Mouse (Mus musculus) midbrain, postnatal 0 days (tissue): ENCODE results near the gene Capn9. TPM values are rescaled to one million over a fixed set of nuclear protein-coding genes. Genes with fewer than 3 reads are reported as not detected.

Experiments used
- ATAC-seq: fragments of 200-750 bp; cut with Nextera tagmentation; 2 replicates; pipeline ENCODE4 v1.8.0; 2017; ENCODE audit warnings: moderate number of reproducible peaks, mild to moderate bottlenecking, moderate TSS enrichment, moderate library complexity; ENCODE audit not compliant: low FRiP score
- DNase-seq: peaks from one replicate; pipeline ENCODE4 v3.0.0-alpha.2; 2015; ENCODE audit warnings: low spot score
- H3K27ac ChIP-seq: fragments of 300-500 bp; sonication (generic); 2 replicates; pipeline ENCODE4 v1.5.1; 2014; ENCODE audit warnings: low read depth, mild to moderate bottlenecking, low read length, mixed read lengths
- H3K27me3 ChIP-seq: fragments of 300-500 bp; sonication (generic); 2 replicates; pipeline ENCODE4 v1.6.1; 2014; ENCODE audit warnings: low read length, control low read depth, mixed read lengths; ENCODE audit not compliant: insufficient read depth
- H3K36me3 ChIP-seq: fragments of 300-500 bp; sonication (generic); 2 replicates; pipeline ENCODE4 v1.6.1; 2014; ENCODE audit warnings: low read length, control low read depth, mixed read lengths; ENCODE audit not compliant: insufficient read depth
- H3K4me1 ChIP-seq: fragments of 300-500 bp; sonication (generic); 2 replicates; pipeline ENCODE4 v1.6.1; 2014; ENCODE audit warnings: mild to moderate bottlenecking, control low read depth, antibody characterized with exemption, low read length, mixed read lengths; ENCODE audit not compliant: insufficient read depth
- H3K4me2 ChIP-seq: fragments of 300-500 bp; sonication (generic); 2 replicates; pipeline ENCODE4 v1.6.1; 2014; ENCODE audit warnings: low read depth, mild to moderate bottlenecking, low read length, mixed read lengths; ENCODE audit not compliant: poor library complexity, severe bottlenecking
- H3K4me3 ChIP-seq: fragments of 300-500 bp; sonication (generic); 2 replicates; pipeline ENCODE4 v1.5.1; 2014; ENCODE audit warnings: low read depth, mild to moderate bottlenecking, low read length, moderate library complexity
- H3K9ac ChIP-seq: fragments of 300-500 bp; sonication (generic); replicated peaks from 2 replicates; pipeline ENCODE4 v1.6.1; 2014; ENCODE audit warnings: mild to moderate bottlenecking, low read length, moderate library complexity, mixed read lengths; ENCODE audit not compliant: poor library complexity, severe bottlenecking
- H3K9me3 ChIP-seq: fragments of 300-500 bp; sonication (generic); 2 replicates; pipeline ENCODE4 v1.6.1; 2016; ENCODE audit warnings: low read length, control low read depth
- CTCF ChIP-seq: IDR thresholded peaks from 2 replicates; pipeline ENCODE4 v1.5.1; 2016; ENCODE audit warnings: antibody characterized with exemption, mild to moderate bottlenecking
- WGBS: fragments of 180-500 bp; shearing (Covaris S2); extraction: QIAGEN DNeasy Blood & Tissue Kit; methylation state at CpG from one replicate; pipeline ENCODE4 v1.1.7; 2014; 5-methylcytosine and 5-hydroxymethylcytosine counted together
- polyA plus RNA-seq: library from polyadenylated mRNA; unstranded; fragments of >200 nt; fragmentation: Nextera tagmentation; extraction: Ambion mirVana; gene quantifications from 2 replicates; pipeline ENCODE4 v1.2.1, GENCODE M21; 2015
- total RNA-seq: library from RNA; depleted of rRNA; stranded (reverse); fragments of >200 nt; gene quantifications from 2 replicates; pipeline ENCODE4 v1.2.3, GENCODE M21; 2014; rRNA removed

The Capn9 gene
- total and polyA plus RNA-seq, 2 experiments from 2014 or later = 0.27 to 0.52 TPM

DNA sequence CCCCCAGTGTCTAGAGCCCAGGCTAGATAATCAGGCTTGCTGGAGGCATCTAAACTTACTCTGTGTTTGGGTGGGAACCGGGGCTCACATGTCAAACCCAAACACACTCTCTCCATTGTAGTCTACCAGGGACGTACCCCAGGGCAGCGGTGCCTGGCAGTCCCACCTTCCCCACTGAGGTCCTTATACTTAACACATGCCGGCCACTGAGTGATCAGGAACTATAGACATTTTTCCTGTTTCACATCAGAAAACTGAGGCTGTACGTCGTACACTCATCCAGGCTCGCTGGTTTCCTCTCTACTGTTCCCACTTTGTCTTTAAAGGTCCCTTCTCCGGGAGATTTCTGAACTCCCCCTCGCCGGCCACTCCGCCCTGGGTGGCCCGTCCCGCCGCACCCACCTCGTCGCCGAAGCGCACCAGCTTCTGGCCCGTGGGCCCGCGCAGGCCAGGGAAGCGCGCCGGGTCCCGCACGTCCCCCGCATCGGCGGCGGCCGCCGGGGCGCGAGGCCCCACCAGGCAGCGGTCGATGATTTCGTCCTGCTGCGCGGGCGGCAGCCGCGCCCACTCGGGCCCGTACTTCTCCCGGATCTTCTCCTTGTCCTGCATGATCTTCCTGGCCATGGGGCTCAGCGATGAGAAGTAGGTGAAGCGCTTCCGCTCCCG is 86.7 kb downstream of the Capn9 start:
- H3K36me3 ChIP-seq = no peaks in the 10 kb centered on the region
- no peaks in the 10 kb centered on the region for H3K27me3 ChIP-seq
- peak overlapping the region; percentile 85 for H3K9ac ChIP-seq
- ATAC-seq (peak; percentile 31), DNase-seq (no peak)
- WGBS = under 1% methylated on average over 47 of the region's 49 CpGs
- H3K27ac ChIP-seq = peak overlapping the region; percentile 91
- no peaks in the 10 kb centered on the region for H3K9me3 ChIP-seq
- peak overlapping the region; percentile 76 for H3K4me2 ChIP-seq
- no peak for TF ChIP-seq CTCF
- H3K4me3 ChIP-seq = peak overlapping the region; percentile 93
- peaks cover 21% of the 10 kb centered on the region; the same call in 1 of the 2 replicates for H3K4me1 ChIP-seq

- Histone ChIP-seq H3K4me2 (peak within 1 kb of the TSS; percentile 76), H3K4me1 (peaks cover 21% of the 10 kb centered on the region; the same call in 1 of the 2 replicates), H3K9ac (peak within 1 kb of the TSS; percentile 85), H3K9me3 (no peaks in the 10 kb centered on the region), H3K36me3 (no peaks in the 10 kb centered on the region), H3K27ac (peak within 1 kb of the TSS; percentile 91), H3K27me3 (no peaks in the 10 kb centered on the region), H3K4me3 (peak within 1 kb of the TSS; percentile 93)
- DNase-seq = peak; percentile 80
- peak; percentile 86 for ATAC-seq
- 2% methylated on average over 43 of the region's 69 CpGs for WGBS
- peak; percentile 19; the same call in 1 of the 2 replicates for TF ChIP-seq CTCF
These were observed 87.4 kb downstream of the Capn9 start, which contains the start of gene 2310022B05Rik for GRCm38 (mm10) chr8:124663112-124663873. Gene 2310022B05Rik, minus strand, starts transcription at chr8:124663369.

DNA sequence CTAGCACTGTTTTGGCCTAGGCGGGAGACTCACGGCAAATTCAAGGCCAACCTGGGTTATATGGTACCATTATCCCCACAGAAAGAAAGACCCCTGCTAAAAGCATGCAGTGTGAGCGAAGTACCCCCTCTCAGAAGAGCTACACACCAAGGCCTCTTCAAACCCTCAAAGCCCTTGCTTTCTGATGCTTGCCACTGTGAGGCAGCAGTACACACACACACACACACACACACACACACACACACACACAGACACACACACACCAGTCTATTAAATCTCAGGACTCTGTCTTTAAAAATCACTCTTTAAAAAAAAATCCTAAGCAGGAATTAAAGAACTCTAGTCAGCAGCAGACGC is 87.9 kb downstream of the Capn9 start:
- Histone ChIP-seq H3K4me2 (peak overlapping the region; percentile 76), H3K27me3 (no peaks in the 10 kb centered on the region), H3K9me3 (no peaks in the 10 kb centered on the region), H3K36me3 (no peaks in the 10 kb centered on the region), H3K27ac (peak overlapping the region; percentile 91), H3K4me1 (peaks cover 21% of the 10 kb centered on the region; the same call in 1 of the 2 replicates), H3K4me3 (peak overlapping the region; percentile 93), H3K9ac (peak overlapping the region; percentile 85)
- peak; percentile 20; the same call in 1 of the 2 replicates for TF ChIP-seq CTCF
- ATAC-seq (peak; percentile 50), DNase-seq (peak; percentile 58)
- 39% methylated on average over 4 of the region's 4 CpGs for WGBS

DNA sequence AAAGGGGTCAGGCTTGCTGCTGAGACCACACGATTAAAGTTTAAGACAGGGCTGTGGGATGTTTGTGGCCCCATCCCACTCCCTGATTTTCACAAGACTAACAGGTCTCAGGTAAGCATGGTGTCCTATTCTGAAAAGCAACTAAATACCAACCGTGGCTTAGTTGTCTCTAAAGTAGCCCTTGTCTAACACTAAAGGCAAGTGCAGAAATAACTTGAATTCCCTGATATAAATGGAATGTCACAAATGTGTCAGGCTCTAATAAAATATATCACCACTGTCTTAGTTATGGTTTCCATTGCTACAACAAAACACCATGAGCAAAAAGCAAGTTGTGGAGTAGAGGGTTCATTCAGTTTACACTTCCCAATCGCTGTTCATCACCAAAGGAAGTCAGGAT is 88.5 kb downstream of the Capn9 start:
- no peaks in the 10 kb centered on the region for H3K9me3 ChIP-seq
- no peaks in the 10 kb centered on the region for H3K36me3 ChIP-seq
- H3K27me3 ChIP-seq = no peaks in the 10 kb centered on the region
- DNase-seq (no peak), ATAC-seq (no peak)
- peaks cover 21% of the 10 kb centered on the region; the same call in 1 of the 2 replicates for H3K4me1 ChIP-seq
- H3K9ac ChIP-seq = no peak overlapping the region
- no peak overlapping the region for H3K4me3 ChIP-seq
- peak overlapping the region; percentile 91; the same call in 1 of the 2 replicates for H3K27ac ChIP-seq
- 83% methylated on average over 3 of the region's 3 CpGs for WGBS
- TF ChIP-seq CTCF = no peak
- no peak overlapping the region for H3K4me2 ChIP-seq

Other genes with a start within 250 kb of the Capn9 start
- 61.1 and 77.0 TPM in 2 replicates for gene Pgbd5, start 136.5 kb upstream of the Capn9 start, total RNA-seq
- gene Pgbd5, start 136.5 kb upstream of the Capn9 start, polyA plus RNA-seq = 12.2 and 13.5 TPM in 2 replicates
- 26.2 and 26.7 TPM in 2 replicates for gene Cog2, start 55.3 kb upstream of the Capn9 start, total RNA-seq
- gene Cog2, start 55.3 kb upstream of the Capn9 start, polyA plus RNA-seq = 15.8 and 18.8 TPM in 2 replicates
- 75.5 and 104 TPM in 2 replicates for gene Agt, start 6.4 kb upstream of the Capn9 start, total RNA-seq
- gene Agt, start 6.4 kb upstream of the Capn9 start, polyA plus RNA-seq = 65.9 and 83.6 TPM in 2 replicates
- gene 2310022B05Rik, start 87.3 kb downstream of the Capn9 start, total RNA-seq = 87.6 and 88.0 TPM in 2 replicates
- gene 2310022B05Rik, start 87.3 kb downstream of the Capn9 start, polyA plus RNA-seq = 30.1 and 31.4 TPM in 2 replicates
- gene Ttc13, start 145.9 kb downstream of the Capn9 start, total RNA-seq = 64.8 and 76.5 TPM in 2 replicates
- gene Ttc13, start 145.9 kb downstream of the Capn9 start, polyA plus RNA-seq = 64.0 and 66.5 TPM in 2 replicates
- gene Arv1, start 146.0 kb downstream of the Capn9 start, total RNA-seq = 22.5 and 25.4 TPM in 2 replicates
- gene Arv1, start 146.0 kb downstream of the Capn9 start, polyA plus RNA-seq = 35.2 and 35.7 TPM in 2 replicates
- 1.2 TPM in 1 of 2 replicates, not detected in the other for gene Fam89a, start 175.7 kb downstream of the Capn9 start, total RNA-seq
- 0.25 and 0.26 TPM in 2 replicates for gene Fam89a, start 175.7 kb downstream of the Capn9 start, polyA plus RNA-seq
- gene Trim67, start 217.0 kb downstream of the Capn9 start, total RNA-seq = 87.1 and 104 TPM in 2 replicates
- gene Trim67, start 217.0 kb downstream of the Capn9 start, polyA plus RNA-seq = 22.0 and 25.6 TPM in 2 replicates